Mouse (Mus musculus) CH12.LX (cell line): ENCODE measurements at regions not wholly inside any gene's neighbourhood (a gene's known extent, or its start where the extent isn't known, plus 50 kb on each side); places are given as distances from the start of the nearest gene placed in this dataset.

Experiments used
- DNase-seq: peaks from one replicate; pipeline ENCODE4 v3.0.0-alpha.2; 2013; ENCODE audit errors: extremely low read depth
- H3K27ac ChIP-seq: 2 replicates; pipeline ENCODE4 v1.5.1; 2012; ENCODE audit warnings: low read depth, mild to moderate bottlenecking, control low read depth, moderate library complexity; ENCODE audit not compliant: insufficient read depth
- H3K27me3 ChIP-seq: replicated peaks from 2 replicates; pipeline ENCODE3; 2012; ENCODE audit warnings: inconsistent platforms
- H3K36me3 ChIP-seq, 2 experiments: replicated peaks in 1 of 2; 2 replicates each; pipeline versions ENCODE3 to v1.6.1; 2012; ENCODE audit warnings: inconsistent platforms in 1 of 2, low read length in 1 of 2, mild to moderate bottlenecking in 1 of 2, mixed read lengths in 1 of 2, moderate library complexity in 1 of 2; ENCODE audit not compliant: control insufficient read depth in 1 of 2, insufficient read depth in 1 of 2
- H3K4me1 ChIP-seq, 2 experiments: 2 replicates each; pipeline ENCODE4 v1.6.1; 2012; ENCODE audit warnings: inconsistent platforms in 1 of 2, moderate library complexity in 1 of 2; ENCODE audit not compliant: insufficient read depth in 2 of 2, control insufficient read depth in 1 of 2
- H3K4me2 ChIP-seq: 2 replicates; pipeline ENCODE4 v1.6.1; 2012; ENCODE audit warnings: low read depth, mild to moderate bottlenecking, control low read depth; ENCODE audit not compliant: poor library complexity, insufficient read depth, severe bottlenecking
- H3K4me3 ChIP-seq, 3 experiments: fragments of 150-350 bp in 1 of 3; sonication (generic) in 1 of 3; replicated peaks in 1 of 3; 2 replicates each; pipeline versions ENCODE3 to v1.5.1; 2011 to 2012; ENCODE audit warnings: low read depth in 2 of 3, low read length in 2 of 3, mild to moderate bottlenecking in 2 of 3, moderate library complexity in 2 of 3, control low read depth in 1 of 3, improper control_type of control experiment in 1 of 3, inconsistent platforms in 1 of 3, mixed read lengths in 1 of 3; ENCODE audit not compliant: poor library complexity in 1 of 3
- H3K79me2 ChIP-seq: replicated peaks from 2 replicates; pipeline ENCODE4 v1.6.1; 2012; ENCODE audit warnings: mild to moderate bottlenecking, moderate library complexity; ENCODE audit not compliant: control insufficient read depth, poor library complexity, insufficient read depth, severe bottlenecking; ENCODE audit errors: extremely low read depth
- H3K9ac ChIP-seq: 2 replicates; pipeline ENCODE4 v1.6.1; 2012; ENCODE audit warnings: low read depth, mild to moderate bottlenecking, control low read depth, moderate library complexity; ENCODE audit not compliant: insufficient read depth
- H3K9me3 ChIP-seq: replicated peaks from 2 replicates; pipeline ENCODE3; 2012; ENCODE audit warnings: low read length, inconsistent platforms, mixed read lengths
- ELF1 ChIP-seq: IDR thresholded peaks from 2 replicates; pipeline ENCODE4 v1.6.1; 2014; ENCODE audit warnings: low read depth, mild to moderate bottlenecking, inconsistent platforms, low read length, improper control_type of control experiment
- EP300 ChIP-seq: IDR thresholded peaks from 2 replicates; pipeline ENCODE4 v1.6.1; 2011; ENCODE audit warnings: low read length, improper control_type of control experiment
- HCFC1 ChIP-seq: IDR thresholded peaks from 2 replicates; pipeline ENCODE4 v1.6.1; 2012; ENCODE audit warnings: low read depth, mild to moderate bottlenecking, inconsistent platforms, low read length, improper control_type of control experiment
- JUN ChIP-seq: IDR thresholded peaks from 2 replicates; pipeline ENCODE4 v1.6.1; 2011; ENCODE audit warnings: low read depth, mild to moderate bottlenecking, low read length, improper control_type of control experiment, moderate library complexity; ENCODE audit not compliant: insufficient read depth
- JUND ChIP-seq: conservative IDR thresholded peaks from 2 replicates; pipeline ENCODE4 v1.6.1; 2011; ENCODE audit warnings: low read depth, low read length, improper control_type of control experiment
- KAT2A ChIP-seq: IDR thresholded peaks from 2 replicates; pipeline ENCODE4 v1.6.1; 2012; ENCODE audit warnings: low read length, improper control_type of control experiment, inconsistent platforms; ENCODE audit not compliant: insufficient replicate concordance
- MAX ChIP-seq: IDR thresholded peaks from 2 replicates; pipeline ENCODE4 v1.6.1; 2011; ENCODE audit warnings: low read length, improper control_type of control experiment
- MAZ ChIP-seq: IDR thresholded peaks from 2 replicates; pipeline ENCODE4 v1.6.1; 2012; ENCODE audit warnings: low read depth, mild to moderate bottlenecking, inconsistent platforms, low read length, improper control_type of control experiment, moderate library complexity
- MXI1 ChIP-seq: IDR thresholded peaks from 2 replicates; pipeline ENCODE4 v1.6.1; 2011; ENCODE audit warnings: mild to moderate bottlenecking, low read depth, low read length, improper control_type of control experiment
- MYC ChIP-seq: IDR thresholded peaks from 2 replicates; pipeline ENCODE4 v1.6.1; 2011; ENCODE audit warnings: low read depth, mild to moderate bottlenecking, improper control_type of control experiment, low read length
- PAX5 ChIP-seq: IDR thresholded peaks from 2 replicates; pipeline ENCODE4 v1.6.1; 2012; ENCODE audit warnings: low read length, inconsistent platforms, mixed read lengths
- POLR2A ChIP-seq: IDR thresholded peaks from 2 replicates; pipeline ENCODE4 v1.6.1; 2011; ENCODE audit warnings: low read depth, mild to moderate bottlenecking, improper control_type of control experiment, low read length
- POLR2AphosphoS2 ChIP-seq: IDR thresholded peaks from 2 replicates; pipeline ENCODE4 v1.6.1; 2011; ENCODE audit warnings: low read depth, low read length, improper control_type of control experiment
- RAD21 ChIP-seq: IDR thresholded peaks from 2 replicates; pipeline ENCODE4 v1.6.1; 2011; ENCODE audit warnings: low read depth, mild to moderate bottlenecking, low read length, improper control_type of control experiment, moderate library complexity
- RCOR1 ChIP-seq: conservative IDR thresholded peaks from 2 replicates; pipeline ENCODE4 v1.6.1; 2012; ENCODE audit warnings: low read depth, mild to moderate bottlenecking, inconsistent platforms, low read length, improper control_type of control experiment
- SIN3A ChIP-seq: IDR thresholded peaks from 2 replicates; pipeline ENCODE4 v1.6.1; 2012; ENCODE audit warnings: low read length, improper control_type of control experiment, inconsistent platforms
- ZC3H11A ChIP-seq: IDR thresholded peaks from 2 replicates; pipeline ENCODE4 v1.6.1; 2012; ENCODE audit warnings: low read depth, mild to moderate bottlenecking, inconsistent platforms, low read length, improper control_type of control experiment
- dilution Hi-C: fragments of 300-500 bp; cut with MboI; formaldehyde crosslinking; loops from 2 replicates; pipeline ENCODE4 v1.14.3; 2020; ENCODE audit warnings: low sequenced_read_pairs; ENCODE audit not compliant: extremely low pct_unique_long_range_greater_than_20kb, extremely low pct_ligation_motif_present
- in situ Hi-C: fragments of 300-500 bp; cut with MboI; formaldehyde crosslinking; loops from 3 replicates; pipeline ENCODE4 v1.14.3; 2019; ENCODE audit warnings: low sequenced_read_pairs, low pct_ligation_motif_present, low pct_unique_long_range_greater_than_20kb, mixed read lengths

DNA sequence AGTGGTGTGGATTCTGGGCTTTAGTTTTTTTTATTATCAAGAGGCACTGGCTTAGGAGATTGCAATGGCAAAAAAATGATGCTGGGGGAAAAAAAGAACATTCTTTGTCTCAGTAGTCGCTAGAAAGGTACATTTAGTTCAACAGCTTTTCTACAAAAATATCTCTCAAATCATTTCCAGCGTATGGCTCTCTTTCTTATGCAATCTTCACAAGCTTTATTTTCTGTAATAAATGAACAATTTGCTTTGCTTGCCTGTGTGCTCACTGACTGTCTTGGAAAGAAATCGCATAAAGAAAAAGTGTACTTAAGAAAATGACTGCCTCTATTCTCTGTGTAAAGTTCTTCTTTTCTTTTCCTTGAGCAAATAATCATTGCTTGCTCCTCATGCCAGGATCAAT lies 742.1 kb upstream of the Lrrc4c start:
- no peaks in the 10 kb centered on the region for H3K36me3 ChIP-seq
- H3K9me3 ChIP-seq = peaks cover 29% of the 10 kb centered on the region
- TF ChIP-seq JUND (no peak), ZC3H11A (no peak), MAX (no peak), EP300 (no peak), JUN (no peak), KAT2A (no peak), HCFC1 (no peak), ELF1 (no peak)
- H3K79me2 ChIP-seq = no peaks in the 10 kb centered on the region
- H3K4me3 ChIP-seq = no peak overlapping the region
- no peak overlapping the region for H3K9ac ChIP-seq
- in situ Hi-C loops = no loop called here
- H3K4me2 ChIP-seq = no peak overlapping the region
- H3K4me1 ChIP-seq = no peaks in the 10 kb centered on the region
- dilution Hi-C loops = no loop called here
- H3K27me3 ChIP-seq = no peaks in the 10 kb centered on the region
- no peak overlapping the region for H3K27ac ChIP-seq
- DNase-seq = no peak

DNA sequence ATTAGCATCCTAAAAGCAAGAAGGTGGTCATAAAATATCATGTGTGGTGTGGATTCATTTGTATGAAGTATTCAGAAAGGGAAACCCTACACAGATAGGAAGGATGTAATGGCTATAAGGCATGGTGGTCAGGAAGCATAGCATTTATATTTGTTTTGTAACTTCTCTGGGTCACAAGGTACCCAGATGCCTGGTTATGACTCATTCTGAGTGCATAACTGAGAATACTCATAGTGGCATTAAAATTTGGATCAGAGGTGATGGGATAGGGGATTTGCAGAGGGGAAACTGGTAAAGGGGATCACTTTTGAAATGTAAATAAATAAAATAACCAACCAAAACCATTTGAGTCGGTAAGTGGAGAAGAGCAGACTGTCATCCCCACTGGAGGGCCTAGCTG lies 738.8 kb upstream of the Lrrc4c start:
- no peak overlapping the region for H3K9ac ChIP-seq
- no peak for DNase-seq
- no peak overlapping the region for H3K4me2 ChIP-seq
- no peaks in the 10 kb centered on the region for H3K27me3 ChIP-seq
- no peak overlapping the region for H3K4me3 ChIP-seq
- H3K4me1 ChIP-seq = no peaks in the 10 kb centered on the region
- in situ Hi-C loops = no loop called here
- H3K27ac ChIP-seq = no peak overlapping the region
- dilution Hi-C loops = no loop called here
- no peaks in the 10 kb centered on the region for H3K36me3 ChIP-seq
- H3K9me3 ChIP-seq = peaks cover 43% of the 10 kb centered on the region
- H3K79me2 ChIP-seq = no peaks in the 10 kb centered on the region
- TF ChIP-seq PAX5 = no peak
- TF ChIP-seq POLR2A = no peak
- TF ChIP-seq MXI1 = no peak
- no peak for TF ChIP-seq EP300

DNA sequence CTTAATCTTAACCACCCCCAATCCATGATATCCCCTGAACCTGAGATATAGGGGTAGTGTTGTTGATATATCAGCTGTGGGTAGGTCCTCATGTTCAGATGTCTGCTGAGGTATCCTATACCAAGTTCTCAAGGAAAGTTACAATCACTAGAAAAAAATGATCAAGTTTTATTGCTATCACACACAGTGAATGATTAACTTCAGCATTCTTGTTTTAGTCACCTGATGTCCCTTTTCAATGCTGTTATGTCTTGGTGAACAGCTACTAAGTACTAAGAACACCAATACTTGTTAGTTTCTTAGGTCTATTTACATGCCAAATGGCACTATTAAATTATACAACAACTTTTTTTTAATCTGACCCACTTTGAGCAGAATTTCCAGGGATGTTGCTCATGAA lies 732.0 kb upstream of the Lrrc4c start:
- no peaks in the 10 kb centered on the region for H3K27me3 ChIP-seq
- dilution Hi-C loops = no loop called here

More for the DNA sequence above, 732.0 kb upstream of the Lrrc4c start:
- Histone ChIP-seq H3K79me2 (no peaks in the 10 kb centered on the region), H3K27ac (no peak overlapping the region), H3K9ac (no peak overlapping the region), H3K4me1 (no peaks in the 10 kb centered on the region), H3K9me3 (peaks cover 53% of the 10 kb centered on the region), H3K4me2 (no peak overlapping the region), H3K4me3 (no peak overlapping the region), H3K36me3 (no peaks in the 10 kb centered on the region)
- TF ChIP-seq RCOR1 (no peak), MYC (no peak), POLR2AphosphoS2 (no peak), PAX5 (no peak), RAD21 (no peak), EP300 (no peak), JUND (no peak), SIN3A (no peak), MAX (no peak), ZC3H11A (no peak), MAZ (no peak)
- no peak for DNase-seq
- in situ Hi-C loops = no loop called here
